Mouse (Mus musculus) G1E (cell line): ENCODE results near the gene Rhobtb1.

ENCODE experiments used
- CTCF ChIP-seq: IDR thresholded peaks from 2 replicates; pipeline ENCODE4 v1.5.1; 2012; ENCODE audit warnings: low read depth, low read length, inconsistent platforms, mixed read lengths
- GATA2 ChIP-seq: IDR thresholded peaks from 2 replicates; pipeline ENCODE4 v1.6.1; 2012; ENCODE audit warnings: low read depth, low read length, inconsistent platforms, borderline replicate concordance

GRCm38 (mm10) chr10:69328029-69328655 is 176.9 kb downstream of the Rhobtb1 start:
- TF ChIP-seq CTCF, result no peak
- TF ChIP-seq GATA2, result no peak
